Mouse (Mus musculus): ENCODE measurements around the gene Apoc1.
"Not testable (repeated sequence)": the region's sequence is repeated elsewhere in the genome, so short reads cannot be mapped to it uniquely, and the experiment has no call there.

Gene Apoc1

GRCm38 (mm10) chr7:19705271-19705670 is 12.8 kb upstream of the Apoc1 start:
- DNase-seq (ENCODE audit: low read depth, low spot score) = no peak

- DNase-seq (ENCODE audit: low read depth, low spot score) = no peak
Observed at GRCm38 (mm10) chr7:19704475-19704874, 12.0 kb upstream of the Apoc1 start.

- no peak for DNase-seq (ENCODE audit: low read depth, low spot score)
Observed at GRCm38 (mm10) chr7:19702859-19703555, 10.5 kb upstream of the Apoc1 start.

GRCm38 (mm10) chr7:19701069-19701761 is 8.8 kb upstream of the Apoc1 start:
- no peak for DNase-seq (ENCODE audit: low read depth, low spot score)

GRCm38 (mm10) chr7:19700299-19701068 is 8.0 kb upstream of the Apoc1 start:
- DNase-seq (ENCODE audit: low read depth, low spot score) = no peak

GRCm38 (mm10) chr7:19699827-19700148 is 7.3 kb upstream of the Apoc1 start:
- DNase-seq (ENCODE audit: low read depth, low spot score) = no peak

- DNase-seq (ENCODE audit: low read depth, low spot score) = no peak
Observed at GRCm38 (mm10) chr7:19698907-19699826, 6.7 kb upstream of the Apoc1 start, which contains the start of gene Apoe. TSS of gene Apoe (minus strand) at chr7:19699188.

GRCm38 (mm10) chr7:19697949-19698906 is 5.8 kb upstream of the Apoc1 start:
- no peak for DNase-seq (ENCODE audit: low read depth, low spot score)

- no peak for DNase-seq (ENCODE audit: low read depth, low spot score)
Observed at GRCm38 (mm10) chr7:19696336-19696873, 3.9 kb upstream of the Apoc1 start.

GRCm38 (mm10) chr7:19695881-19696280 is 3.4 kb upstream of the Apoc1 start:
- no peak for DNase-seq (ENCODE audit: low read depth, low spot score)

GRCm38 (mm10) chr7:19695213-19695594 is 2.7 kb upstream of the Apoc1 start:
- DNase-seq (ENCODE audit: low read depth, low spot score) = no peak

- DNase-seq (ENCODE audit: low read depth, low spot score) = no peak
Observed at GRCm38 (mm10) chr7:19694336-19695212, 2.1 kb upstream of the Apoc1 start.

- no peak for DNase-seq (ENCODE audit: low read depth, low spot score)
Observed at GRCm38 (mm10) chr7:19693421-19693820, 961 bp upstream of the Apoc1 start.

- no peak for DNase-seq (ENCODE audit: low read depth, low spot score)
Observed at GRCm38 (mm10) chr7:19691434-19691833, 1.0 kb downstream of the Apoc1 start.

GRCm38 (mm10) chr7:19690845-19691244 is 1.6 kb downstream of the Apoc1 start:
- no peak for DNase-seq (ENCODE audit: low read depth, low spot score)

- no peak for DNase-seq (ENCODE audit: low read depth, low spot score)
Observed at GRCm38 (mm10) chr7:19688611-19689010, 3.8 kb downstream of the Apoc1 start.

- DNase-seq (ENCODE audit: low read depth, low spot score) = no peak
Observed at GRCm38 (mm10) chr7:19688101-19688500, 4.4 kb downstream of the Apoc1 start.

- DNase-seq (ENCODE audit: low read depth, low spot score) = not testable (repeated sequence)
Observed at GRCm38 (mm10) chr7:19686927-19687583, 5.4 kb downstream of the Apoc1 start.

- DNase-seq (ENCODE audit: low read depth, low spot score) = no peak
Observed at GRCm38 (mm10) chr7:19686521-19686920, 5.9 kb downstream of the Apoc1 start.

Data from c-Kit-negative CD71-positive TER-119-positive erythroid progenitor cells, embryonic 14.5 days (primary cell).